Mouse (Mus musculus): ENCODE results near the gene Cys1. TPM values are rescaled to one million over a fixed set of nuclear protein-coding genes. Genes with fewer than 3 reads are reported as not detected.
A peak's percentile ranks its signal among the peaks of the same experiment; 100 is the strongest.
"Not testable (repeated sequence)": the region's sequence is repeated elsewhere in the genome, so short reads cannot be mapped to it uniquely, and the experiment has no call there.

Cys1 gene
- polyA plus RNA-seq, 1 experiment from 2014 or later, result 1.3 TPM

DNA sequence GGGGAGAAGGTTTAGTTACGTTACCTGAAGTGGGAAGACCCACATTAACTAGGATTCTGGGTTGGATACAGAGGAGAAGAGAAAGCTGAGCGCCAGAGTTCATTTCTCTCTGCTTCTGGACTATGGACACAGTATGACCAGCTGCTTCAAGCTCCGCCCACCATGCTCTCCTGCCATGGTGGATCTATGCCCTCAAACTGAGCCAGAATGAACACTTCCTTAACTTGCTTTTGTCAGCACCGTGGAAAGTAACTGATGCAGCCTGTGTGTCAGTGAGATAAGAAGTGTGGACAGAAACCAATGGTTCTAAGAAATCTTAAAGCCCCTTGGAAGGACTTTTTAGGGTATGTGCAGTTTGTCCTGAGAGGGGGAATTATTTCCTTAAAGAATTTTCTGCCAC is 22.6 kb downstream of the Cys1 start:
- Histone ChIP-seq H3K9ac (no peak overlapping the region), H3K27ac (no peak overlapping the region), H3K4me2 (replicated peaks) (no peak overlapping the region), H3K4me1 (peaks cover 14% of the 10 kb centered on the region; the same call in 1 of the 2 replicates), H3K36me3 (peaks cover 56% of the 10 kb centered on the region), H3K4me3 (no peak overlapping the region), H3K27me3 (replicated peaks) (no peaks in the 10 kb centered on the region), H3K9me3 (no peaks in the 10 kb centered on the region)
- ATAC-seq (ENCODE audit: low FRiP score, low read depth), result no peak
- 91% methylated on average over 4 of the region's 4 CpGs for WGBS

DNA sequence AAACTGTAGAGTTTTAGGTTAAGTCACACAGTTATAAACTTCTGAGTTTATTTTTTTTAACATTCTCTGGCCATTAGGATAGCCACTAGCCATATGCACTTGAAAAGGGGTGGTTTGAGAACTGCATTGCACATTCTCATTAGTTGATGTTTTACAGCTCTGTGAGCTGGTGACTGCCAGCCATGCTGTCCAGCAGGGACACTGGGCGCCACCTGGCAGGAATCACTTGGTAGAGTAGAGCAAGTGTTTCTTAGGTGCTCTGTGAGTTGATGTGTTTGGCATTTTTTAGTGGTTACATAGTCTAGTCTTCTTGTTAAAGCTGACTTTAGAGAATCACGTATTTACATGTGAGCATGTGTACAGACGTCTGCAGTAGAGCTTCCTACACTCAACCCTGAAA is 25.2 kb downstream of the Cys1 start:
- no peaks in the 10 kb centered on the region for H3K27me3 ChIP-seq (replicated peaks)
- H3K9ac ChIP-seq, result no peak overlapping the region; the same call in 1 of the 2 replicates
- no peak for ATAC-seq (ENCODE audit: low FRiP score, low read depth)
- no peak overlapping the region for H3K27ac ChIP-seq
- 78% methylated on average over 3 of the region's 3 CpGs for WGBS
- no peaks in the 10 kb centered on the region for H3K9me3 ChIP-seq
- peak overlapping the region; percentile 38 for H3K4me2 ChIP-seq (replicated peaks)
- no peak overlapping the region for H3K4me3 ChIP-seq
- H3K36me3 ChIP-seq, result peaks cover 59% of the 10 kb centered on the region
- peaks cover 26% of the 10 kb centered on the region for H3K4me1 ChIP-seq

DNA sequence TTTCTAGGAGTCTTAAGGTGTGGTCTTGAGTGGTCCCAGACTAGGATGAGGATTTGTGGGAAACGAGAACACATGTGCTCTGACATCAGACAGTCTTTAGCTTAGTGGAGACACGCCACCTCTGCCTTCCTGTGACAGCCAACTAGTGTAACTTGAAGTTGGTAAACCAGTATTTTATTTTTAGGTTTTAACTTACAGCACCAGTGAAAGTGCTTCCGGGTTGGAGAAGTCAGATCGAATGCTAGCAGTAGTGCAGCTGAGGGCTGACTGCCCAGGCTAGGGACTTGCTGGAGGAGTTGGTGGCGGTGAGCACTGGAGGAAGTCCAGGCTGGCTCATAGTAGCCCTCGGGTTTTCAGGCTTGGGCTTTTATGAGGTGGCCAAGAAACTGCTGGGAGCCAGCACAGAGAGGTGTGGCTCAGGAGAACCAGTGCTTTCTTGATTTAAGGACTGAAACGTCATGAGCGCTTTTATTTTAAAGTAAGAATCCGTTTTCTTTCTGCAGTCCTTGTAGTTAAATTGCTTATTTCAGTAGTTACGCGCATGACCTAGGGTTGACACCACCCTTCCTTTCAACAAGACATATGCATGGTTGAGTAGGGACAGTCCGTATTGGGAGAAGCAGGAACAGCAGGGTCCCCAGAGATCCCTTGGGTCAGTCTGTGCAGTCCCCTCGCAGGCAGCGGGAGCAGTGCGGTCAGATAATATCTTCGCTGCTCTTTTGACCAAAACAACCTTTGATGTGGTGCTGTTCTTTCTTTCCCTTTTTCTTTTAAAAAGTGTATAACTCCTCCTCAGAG is 27.3 kb downstream of the Cys1 start:
- Histone ChIP-seq H3K36me3 (peaks cover 44% of the 10 kb centered on the region), H3K9me3 (no peaks in the 10 kb centered on the region), H3K4me2 (replicated peaks) (no peak overlapping the region), H3K4me1 (peaks cover 33% of the 10 kb centered on the region), H3K4me3 (no peak overlapping the region), H3K27me3 (replicated peaks) (no peaks in the 10 kb centered on the region), H3K27ac (no peak overlapping the region), H3K9ac (no peak overlapping the region)
- ATAC-seq (ENCODE audit: low FRiP score, low read depth), result no peak
- WGBS, result 76% methylated on average over 16 of the region's 16 CpGs

DNA sequence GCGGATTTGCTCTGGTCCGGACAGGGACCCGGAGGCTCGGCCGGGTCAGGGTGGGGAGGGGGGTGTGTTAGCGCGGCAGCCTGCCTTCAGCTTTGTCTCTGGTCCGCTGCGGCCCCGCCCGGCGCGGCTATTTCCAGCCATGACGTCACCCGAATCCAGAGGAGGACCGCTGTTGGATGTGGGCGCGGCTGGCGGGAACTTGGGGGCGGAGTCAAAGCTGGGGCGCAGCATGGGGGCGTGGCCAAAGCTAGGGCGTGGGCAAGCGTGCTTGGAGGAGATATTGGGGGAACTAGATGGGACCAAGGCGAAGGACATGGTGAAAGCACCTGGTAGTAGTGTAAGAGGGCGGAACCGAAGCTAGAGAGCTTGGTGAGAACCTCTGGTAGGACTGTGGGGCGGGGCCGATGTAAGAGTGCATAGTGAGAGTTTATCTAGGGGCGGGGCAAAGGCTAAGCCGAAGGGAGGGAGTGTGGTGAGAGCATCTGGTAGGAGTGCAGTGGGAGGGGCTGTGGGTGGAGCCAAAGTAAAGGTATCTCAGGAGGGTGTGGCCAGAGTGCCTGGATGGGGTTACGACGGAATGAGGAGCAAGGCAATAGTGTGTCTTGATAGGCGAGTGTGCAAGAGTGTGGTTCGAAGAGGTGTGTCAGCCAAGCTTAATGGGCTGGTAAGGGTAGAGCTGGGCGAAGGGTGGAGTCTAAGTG is 29.8 kb downstream of the Cys1 start:
- Histone ChIP-seq H3K4me3 (peak overlapping the region; percentile 85), H3K36me3 (peaks cover 31% of the 10 kb centered on the region), H3K4me2 (replicated peaks) (peak overlapping the region; percentile 68), H3K27me3 (replicated peaks) (0 out of 2 replicates have a peak, but pooled peaks cover 5% of the 10 kb centered on the region), H3K9me3 (no peaks in the 10 kb centered on the region), H3K4me1 (peaks cover 31% of the 10 kb centered on the region), H3K27ac (peak overlapping the region; percentile 82), H3K9ac (peak overlapping the region; percentile 88)
- peak; percentile 87 for ATAC-seq (ENCODE audit: low FRiP score, low read depth)
- WGBS, result under 1% methylated on average over 36 of the region's 36 CpGs

DNA sequence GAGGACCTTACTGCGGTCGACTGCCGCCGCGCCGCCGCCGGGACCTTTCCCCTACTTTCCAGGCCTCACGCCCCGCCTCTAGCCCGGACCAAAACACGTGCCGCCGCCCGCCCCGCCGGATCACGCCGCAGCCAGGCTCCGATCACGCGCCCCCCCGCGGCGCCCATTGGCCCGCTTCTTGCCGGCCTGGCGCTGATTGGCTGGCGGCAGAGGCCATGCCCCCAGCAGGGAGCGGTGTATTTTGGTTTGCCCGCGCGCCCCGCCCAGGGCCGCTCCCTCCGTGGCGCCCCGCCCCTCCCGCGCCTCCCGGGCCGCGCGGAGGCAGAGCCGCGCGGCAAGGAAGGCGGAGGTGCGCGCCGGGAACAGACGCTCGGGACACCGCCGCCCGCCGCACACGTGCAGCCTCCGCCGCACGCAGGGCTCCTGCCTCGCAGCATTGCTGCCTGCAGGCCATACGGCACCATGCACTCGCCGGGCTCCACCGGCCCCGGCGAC is 30.5 kb downstream of the Cys1 start, which contains the start of gene Klf11:
Gene Klf11 (plus strand): TSS at position 212 of the 495 bp plus-strand sequence.
- H3K27me3 ChIP-seq (replicated peaks), result 0 out of 2 replicates have a peak, but pooled peaks cover 5% of the 10 kb centered on the region
- 1% methylated on average over 66 of the region's 68 CpGs for WGBS
- peak within 1 kb of the TSS; percentile 82 for H3K27ac ChIP-seq

DNA sequence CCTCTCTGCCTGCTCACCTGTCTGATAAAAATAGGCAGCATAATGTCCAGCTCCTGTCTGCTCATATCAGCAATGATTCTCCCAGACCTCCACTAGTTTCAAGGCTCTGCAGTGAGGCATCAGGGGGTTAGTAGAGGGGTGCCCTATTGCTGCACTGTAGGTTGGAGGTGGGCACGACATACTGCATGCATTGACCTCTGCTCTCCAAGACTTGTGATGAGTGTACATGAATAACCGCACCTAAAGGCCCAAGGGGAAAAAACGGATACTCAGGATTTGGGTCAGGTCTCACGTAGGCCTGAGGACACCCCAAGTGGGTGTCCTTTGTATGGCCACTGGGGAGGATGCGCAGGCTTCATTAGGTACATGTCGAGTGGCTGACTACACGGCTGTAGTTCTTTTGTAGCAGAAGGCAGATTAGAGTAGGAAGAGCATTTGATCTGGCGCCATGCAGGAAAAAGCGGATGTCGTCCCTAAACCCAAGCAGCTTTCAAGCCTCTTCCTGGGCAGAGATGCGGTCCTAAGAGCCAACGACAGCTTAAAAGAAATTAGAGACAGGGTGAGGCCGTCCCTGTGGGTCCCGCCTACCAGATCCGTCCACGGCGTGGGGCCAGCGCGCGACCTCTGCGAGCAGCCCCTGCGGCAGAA is 31.1 kb downstream of the Cys1 start:
- H3K4me2 ChIP-seq (replicated peaks), result peak overlapping the region; percentile 68
- H3K4me1 ChIP-seq, result peaks cover 26% of the 10 kb centered on the region
- H3K27me3 ChIP-seq (replicated peaks), result 0 out of 2 replicates have a peak, but pooled peaks cover 5% of the 10 kb centered on the region
- H3K36me3 ChIP-seq, result peaks cover 21% of the 10 kb centered on the region
- no peak overlapping the region for H3K27ac ChIP-seq
- 5% methylated on average over 22 of the region's 22 CpGs for WGBS
- peak; percentile 5; the same call in 1 of the 2 replicates for ATAC-seq (ENCODE audit: low FRiP score, low read depth)
- H3K4me3 ChIP-seq, result peak overlapping the region; percentile 85
- H3K9ac ChIP-seq, result peak overlapping the region; percentile 40; the same call in 1 of the 2 replicates
- H3K9me3 ChIP-seq, result no peaks in the 10 kb centered on the region

More for the DNA sequence above, 30.5 kb downstream of the Cys1 start, which contains the start of gene Klf11:
- Histone ChIP-seq H3K4me1 (peaks cover 26% of the 10 kb centered on the region), H3K36me3 (peaks cover 27% of the 10 kb centered on the region), H3K9ac (peak within 1 kb of the TSS; percentile 88), H3K4me2 (replicated peaks) (peak within 1 kb of the TSS; percentile 68), H3K4me3 (peak within 1 kb of the TSS; percentile 85), H3K9me3 (no peaks in the 10 kb centered on the region)
- ATAC-seq (ENCODE audit: low FRiP score, low read depth), result peak; percentile 93

DNA sequence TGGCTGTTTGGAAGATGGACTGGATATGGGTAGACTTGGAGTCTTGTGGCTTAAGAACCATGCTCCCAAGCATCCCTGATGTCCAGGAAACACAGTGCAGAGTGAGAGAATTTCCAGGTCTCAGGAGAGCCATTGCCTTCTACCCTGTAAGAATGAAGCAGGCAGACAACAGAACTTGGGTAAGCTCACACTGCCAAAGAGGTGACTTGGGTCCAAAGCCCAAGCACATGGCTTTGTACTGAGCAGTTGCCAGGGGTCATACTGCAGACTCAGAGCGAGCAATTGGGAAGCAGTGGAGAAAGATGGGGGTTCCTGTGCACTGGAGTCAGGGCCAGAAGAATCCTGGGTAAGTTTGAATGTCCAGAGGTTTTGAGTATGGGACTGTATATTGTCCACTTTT is 33.5 kb downstream of the Cys1 start:
- no peak overlapping the region for H3K9ac ChIP-seq
- H3K4me2 ChIP-seq (replicated peaks), result no peak overlapping the region
- no peaks in the 10 kb centered on the region for H3K36me3 ChIP-seq
- H3K9me3 ChIP-seq, result no peaks in the 10 kb centered on the region
- WGBS, result 66% methylated on average over 1 of the region's 1 CpGs
- peaks cover 20% of the 10 kb centered on the region for H3K4me1 ChIP-seq
- no peak for ATAC-seq (ENCODE audit: low FRiP score, low read depth)
- no peak overlapping the region for H3K4me3 ChIP-seq
- H3K27ac ChIP-seq, result no peak overlapping the region
- H3K27me3 ChIP-seq (replicated peaks), result 0 out of 2 replicates have a peak, but pooled peaks cover 5% of the 10 kb centered on the region

DNA sequence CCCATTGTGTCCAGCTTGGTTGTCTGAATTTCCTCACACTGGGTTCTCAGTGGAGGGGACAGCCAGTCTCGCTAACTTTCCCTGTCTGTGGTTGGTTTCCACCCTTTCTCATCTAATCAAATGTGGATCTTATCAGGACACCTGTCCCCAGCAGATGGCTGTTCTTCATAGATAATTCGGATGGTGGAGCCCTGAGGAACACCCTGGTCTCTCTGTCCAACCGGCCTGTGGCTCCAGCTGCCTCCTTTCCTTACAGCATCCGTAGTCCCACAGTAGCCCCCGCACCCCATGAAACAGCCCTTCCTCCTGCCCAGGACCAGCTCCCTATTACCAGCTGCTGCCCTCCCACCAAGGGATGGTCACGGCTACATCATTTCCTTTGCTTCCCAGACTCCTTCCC is 35.7 kb downstream of the Cys1 start:
- Histone ChIP-seq H3K4me3 (no peak overlapping the region), H3K4me2 (replicated peaks) (no peak overlapping the region), H3K9ac (no peak overlapping the region), H3K27me3 (replicated peaks) (0 out of 2 replicates have a peak, but pooled peaks cover 5% of the 10 kb centered on the region), H3K27ac (no peak overlapping the region), H3K4me1 (peaks cover 7% of the 10 kb centered on the region), H3K9me3 (no peaks in the 10 kb centered on the region), H3K36me3 (no peaks in the 10 kb centered on the region)
- 73% methylated on average over 6 of the region's 6 CpGs for WGBS
- ATAC-seq (ENCODE audit: low FRiP score, low read depth), result no peak

DNA sequence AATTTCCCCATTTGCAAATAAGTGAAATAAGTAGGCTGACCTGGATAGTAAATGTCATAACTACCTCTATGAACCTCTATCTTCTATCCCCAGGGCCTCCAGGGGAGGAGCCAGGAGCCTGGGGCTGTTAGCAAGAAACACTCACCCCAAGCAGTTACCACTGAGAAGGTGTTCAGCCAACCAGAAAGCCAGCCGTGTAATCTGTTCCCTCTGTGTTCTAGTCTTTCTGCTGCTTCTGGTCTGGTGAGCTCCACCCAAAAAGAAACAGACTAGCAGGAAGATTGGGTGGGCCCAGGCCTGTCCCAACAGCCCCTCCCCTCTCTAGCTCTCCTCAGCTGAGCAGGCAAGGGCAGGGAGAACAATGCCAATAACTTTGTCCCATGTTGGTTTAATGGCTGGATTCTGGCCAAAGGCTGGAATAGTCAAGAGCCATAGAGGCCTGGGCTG is 37.5 kb downstream of the Cys1 start:
- H3K4me1 ChIP-seq, result no peaks in the 10 kb centered on the region
- 54% methylated on average over 1 of the region's 1 CpGs for WGBS

DNA sequence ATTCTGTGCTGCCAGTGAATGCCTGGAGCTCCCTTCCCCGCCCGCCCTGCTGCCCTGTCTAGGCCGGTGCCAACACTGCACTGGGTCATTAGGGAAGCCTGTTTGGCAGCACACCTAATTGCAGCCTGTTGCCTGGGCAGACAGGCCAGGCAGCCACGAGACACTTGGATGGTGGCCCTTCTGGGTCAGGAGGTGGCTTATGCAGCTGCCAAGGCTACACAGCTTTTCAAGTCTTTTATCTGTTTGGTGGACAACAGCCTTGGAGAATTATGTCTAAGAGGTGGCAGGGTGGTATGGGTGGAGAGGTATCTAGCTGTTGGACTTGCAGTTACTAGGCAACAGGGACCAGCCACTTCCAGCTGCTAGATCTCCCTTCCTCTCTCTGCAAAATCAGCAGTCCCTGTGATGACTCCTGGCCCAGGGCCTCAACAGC is 39.2 kb downstream of the Cys1 start:
- Histone ChIP-seq H3K9ac (no peak overlapping the region), H3K9me3 (no peaks in the 10 kb centered on the region), H3K4me2 (replicated peaks) (no peak overlapping the region), H3K4me3 (no peak overlapping the region), H3K36me3 (no peaks in the 10 kb centered on the region), H3K27me3 (replicated peaks) (no peaks in the 10 kb centered on the region), H3K27ac (no peak overlapping the region), H3K4me1 (no peaks in the 10 kb centered on the region)
- WGBS, result 77% methylated on average over 4 of the region's 4 CpGs
- peak; percentile 50; the same call in 1 of the 2 replicates for ATAC-seq (ENCODE audit: low FRiP score, low read depth)

More for the DNA sequence above, 37.5 kb downstream of the Cys1 start:
- H3K4me3 ChIP-seq, result no peak overlapping the region
- 0 out of 2 replicates have a peak, but pooled peaks cover 5% of the 10 kb centered on the region for H3K27me3 ChIP-seq (replicated peaks)
- no peak overlapping the region for H3K9ac ChIP-seq
- ATAC-seq (ENCODE audit: low FRiP score, low read depth), result no peak
- no peaks in the 10 kb centered on the region for H3K9me3 ChIP-seq
- H3K27ac ChIP-seq, result no peak overlapping the region
- no peaks in the 10 kb centered on the region for H3K36me3 ChIP-seq
- H3K4me2 ChIP-seq (replicated peaks), result no peak overlapping the region

DNA sequence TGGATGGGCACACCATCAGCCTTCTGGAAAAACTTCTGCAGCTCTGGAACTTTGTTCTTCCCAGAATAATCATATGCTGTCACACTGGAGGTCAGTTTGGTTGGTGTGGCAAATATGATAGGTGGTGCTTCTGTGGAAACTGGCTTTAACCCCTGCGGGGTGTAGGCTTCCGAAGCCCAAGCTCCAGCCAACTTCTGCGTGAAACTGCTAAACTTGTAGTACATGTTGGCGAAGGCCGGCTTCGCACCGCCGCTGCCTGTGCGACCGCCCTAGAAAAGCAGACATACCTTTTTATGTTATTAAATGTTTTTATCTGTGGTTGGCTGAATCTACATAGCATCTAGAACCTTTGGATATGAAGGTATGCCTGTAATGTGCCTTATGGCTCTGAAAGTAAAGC is 42.8 kb downstream of the Cys1 start:
- H3K9ac ChIP-seq; H3K4me3 ChIP-seq; H3K4me2 ChIP-seq (replicated peaks); H3K9me3 ChIP-seq; ATAC-seq (ENCODE audit: low FRiP score, low read depth); H3K27me3 ChIP-seq (replicated peaks); H3K27ac ChIP-seq; H3K36me3 ChIP-seq; H3K4me1 ChIP-seq: not testable (repeated sequence)
- WGBS, result 97% methylated on average over 10 of the region's 10 CpGs
